Mouse (Mus musculus) hindbrain, embryonic 12.5 days (tissue): Measurements from ENCODE around the gene Ces1f. TPM values are rescaled to one million over a fixed set of nuclear protein-coding genes. Genes with fewer than 3 reads are reported as not detected.
"Not testable (repeated sequence)": the region's sequence is repeated elsewhere in the genome, so short reads cannot be mapped to it uniquely, and the experiment has no call there.

Experiments
- ATAC-seq: fragments of 200-750 bp; cut with Nextera tagmentation; 2 replicates; pipeline ENCODE4 v1.8.0; 2017; ENCODE audit warnings: moderate TSS enrichment; ENCODE audit not compliant: low FRiP score
- H3K27ac ChIP-seq: fragments of 300-500 bp; sonication (generic); 2 replicates; pipeline ENCODE4 v1.5.1; 2016; ENCODE audit warnings: mild to moderate bottlenecking
- H3K27me3 ChIP-seq: fragments of 300-500 bp; sonication (generic); 2 replicates; pipeline ENCODE4 v1.6.1; 2016; ENCODE audit warnings: mild to moderate bottlenecking
- H3K36me3 ChIP-seq: fragments of 300-500 bp; sonication (generic); 2 replicates; pipeline ENCODE4 v1.6.1; 2016; ENCODE audit warnings: mild to moderate bottlenecking
- H3K4me1 ChIP-seq: fragments of 300-500 bp; sonication (generic); 2 replicates; pipeline ENCODE4 v1.6.1; 2016
- H3K4me2 ChIP-seq: fragments of 300-500 bp; sonication (generic); replicated peaks from 2 replicates; pipeline ENCODE4 v1.6.1; 2016; ENCODE audit warnings: mild to moderate bottlenecking
- H3K4me3 ChIP-seq: fragments of 300-500 bp; sonication (generic); 2 replicates; pipeline ENCODE4 v1.5.1; 2016; ENCODE audit warnings: mild to moderate bottlenecking
- H3K9ac ChIP-seq: fragments of 300-500 bp; sonication (generic); 2 replicates; pipeline ENCODE4 v1.6.1; 2016; ENCODE audit warnings: mild to moderate bottlenecking, moderate library complexity
- H3K9me3 ChIP-seq: fragments of 300-500 bp; sonication (generic); replicated peaks from 2 replicates; pipeline ENCODE4 v1.6.1; 2016; ENCODE audit warnings: mild to moderate bottlenecking
- WGBS: fragments of 180-500 bp; shearing (Covaris S2); methylation state at CpG from one replicate; pipeline ENCODE4 v1.1.7; 2016; 5-methylcytosine and 5-hydroxymethylcytosine counted together
- polyA plus RNA-seq: library from polyadenylated mRNA; unstranded; fragments of >200 nt; fragmentation: Nextera tagmentation; extraction: Ambion mirVana; gene quantifications from 2 replicates; pipeline ENCODE4 v1.2.1, GENCODE M21; 2016

Gene Ces1f
- polyA plus RNA-seq, 1 experiment from 2014 or later = not detected

DNA sequence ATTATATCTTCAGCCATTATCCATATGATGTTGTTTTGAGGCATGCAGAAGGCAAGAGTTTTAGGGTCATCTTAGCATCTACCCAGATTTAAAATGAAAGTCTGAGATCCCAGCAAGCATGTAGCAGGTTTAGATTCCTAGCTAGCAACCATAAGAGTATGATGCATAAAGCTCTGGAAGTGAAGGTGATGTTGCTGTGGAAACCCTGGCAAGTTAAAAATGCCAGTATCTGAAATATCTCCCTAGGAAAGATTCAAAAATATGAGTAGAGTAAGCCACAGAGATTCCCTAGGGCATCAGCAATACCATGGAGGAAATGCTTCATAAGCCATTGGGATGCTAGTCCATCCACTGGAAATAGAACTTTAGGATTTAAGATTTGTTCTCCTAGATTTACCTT, 39.7 kb downstream of the Ces1f start:
- no peak overlapping the region for H3K27ac ChIP-seq
- no peak overlapping the region for H3K9ac ChIP-seq
- no peaks in the 10 kb centered on the region for H3K36me3 ChIP-seq
- H3K4me1 ChIP-seq = no peaks in the 10 kb centered on the region
- no peaks in the 10 kb centered on the region for H3K27me3 ChIP-seq
- ATAC-seq = no peak
- H3K9me3 ChIP-seq = no peaks in the 10 kb centered on the region
- H3K4me2 ChIP-seq = no peak overlapping the region
- H3K4me3 ChIP-seq = no peak overlapping the region

DNA sequence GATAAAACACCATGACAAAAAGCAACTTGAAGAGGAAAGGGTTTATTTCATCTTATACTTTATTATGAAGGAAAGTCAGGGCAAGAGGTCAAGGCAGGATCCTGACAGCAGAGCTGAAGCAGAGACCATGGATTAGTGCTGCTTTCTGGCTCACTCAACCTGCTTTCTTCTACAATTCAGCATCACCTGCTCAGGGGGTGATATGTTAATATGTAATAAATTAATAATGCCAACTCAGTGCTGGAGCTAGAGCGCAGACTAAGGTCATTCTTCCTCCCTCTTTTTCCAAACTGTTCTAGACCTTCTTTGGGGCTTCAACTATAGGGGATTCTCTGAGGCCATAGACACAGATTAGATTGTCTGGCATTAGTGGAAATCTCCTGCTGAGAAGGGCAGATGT, 43.9 kb downstream of the Ces1f start:
- no peak overlapping the region for H3K4me2 ChIP-seq
- H3K9me3 ChIP-seq = no peaks in the 10 kb centered on the region
- WGBS = 89% methylated on average over 1 of the region's 1 CpGs
- H3K9ac ChIP-seq = no peak overlapping the region
- no peaks in the 10 kb centered on the region for H3K4me1 ChIP-seq
- no peak overlapping the region for H3K27ac ChIP-seq
- no peaks in the 10 kb centered on the region for H3K36me3 ChIP-seq
- no peaks in the 10 kb centered on the region for H3K27me3 ChIP-seq
- no peak for ATAC-seq
- no peak overlapping the region for H3K4me3 ChIP-seq

DNA sequence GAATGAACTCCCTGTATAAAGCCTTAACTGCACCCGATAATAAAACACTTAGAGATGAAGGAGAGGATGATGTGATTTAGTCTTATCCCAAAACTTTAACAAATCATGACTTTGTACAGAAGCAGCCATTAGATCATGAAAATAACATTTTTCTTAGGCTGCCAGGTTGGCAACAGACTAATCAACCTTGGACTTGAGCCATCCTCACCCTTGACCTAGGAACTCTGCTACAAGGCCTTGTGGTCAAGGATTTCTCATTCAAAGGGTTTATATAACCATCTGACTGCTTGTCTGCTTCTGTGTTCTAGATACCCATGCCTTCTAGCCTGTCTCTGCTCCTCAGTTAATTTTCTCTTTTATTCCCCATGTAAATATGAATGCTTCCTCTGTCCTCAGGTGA, 44.8 kb downstream of the Ces1f start:
- no peak for ATAC-seq

DNA sequence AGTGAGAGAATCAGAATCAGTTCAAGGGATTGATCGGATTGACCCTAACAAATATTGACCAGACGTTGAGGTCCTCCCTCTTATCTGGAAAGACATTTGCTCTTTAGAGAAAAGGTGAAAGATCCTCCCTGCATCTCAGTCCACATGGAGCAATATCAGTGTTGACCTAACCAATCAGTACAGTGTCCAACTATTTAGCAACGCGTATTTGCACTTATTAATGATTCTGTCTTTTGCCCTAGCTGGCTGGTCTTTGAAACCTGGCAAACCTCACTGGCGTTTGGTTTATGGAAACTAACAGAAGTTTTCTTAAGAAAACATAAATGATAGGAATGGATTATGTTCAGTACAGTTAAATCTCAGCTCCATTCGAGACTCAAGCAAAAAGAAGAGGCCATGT, 45.5 kb downstream of the Ces1f start:
- no peak overlapping the region for H3K4me2 ChIP-seq
- no peak overlapping the region for H3K9ac ChIP-seq
- H3K27ac ChIP-seq = no peak overlapping the region
- H3K4me3 ChIP-seq = no peak overlapping the region
- no peaks in the 10 kb centered on the region for H3K9me3 ChIP-seq
- H3K4me1 ChIP-seq = no peaks in the 10 kb centered on the region
- WGBS = 93% methylated on average over 6 of the region's 6 CpGs
- H3K36me3 ChIP-seq = no peaks in the 10 kb centered on the region
- ATAC-seq = no peak
- no peaks in the 10 kb centered on the region for H3K27me3 ChIP-seq

More for the DNA sequence above, 44.8 kb downstream of the Ces1f start:
- H3K27me3 ChIP-seq = no peaks in the 10 kb centered on the region
- H3K9ac ChIP-seq = no peak overlapping the region
- H3K4me1 ChIP-seq = no peaks in the 10 kb centered on the region
- no peak overlapping the region for H3K4me3 ChIP-seq
- no peak overlapping the region for H3K4me2 ChIP-seq
- no peak overlapping the region for H3K27ac ChIP-seq
- 84% methylated on average over 1 of the region's 1 CpGs for WGBS
- no peaks in the 10 kb centered on the region for H3K36me3 ChIP-seq
- H3K9me3 ChIP-seq = no peaks in the 10 kb centered on the region

DNA sequence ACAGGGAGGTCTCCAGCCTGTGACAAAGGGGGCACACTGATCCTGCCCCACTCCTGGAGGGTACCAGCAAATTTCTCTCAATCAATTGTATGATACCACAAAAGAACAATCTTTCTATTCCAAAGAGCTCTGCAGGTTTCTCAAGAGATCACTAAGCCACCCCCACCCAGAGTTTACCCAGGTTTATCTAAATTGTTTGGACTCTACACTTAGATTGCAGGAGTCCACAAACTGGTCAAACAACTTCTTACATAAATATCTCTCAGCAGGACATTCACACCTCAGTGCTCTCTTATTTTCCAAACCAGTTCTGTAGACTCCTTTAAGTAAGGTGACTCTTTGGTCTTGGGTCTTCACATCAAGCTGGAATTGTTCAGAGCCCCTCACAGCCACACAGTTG, 50.1 kb downstream of the Ces1f start, which contains the start of gene Ces1e:
Gene Ces1e (minus strand): TSS at position 174 of the 400 bp plus-strand sequence.
- no peak within 1 kb of the TSS for H3K27ac ChIP-seq
- no peak within 1 kb of the TSS for H3K4me3 ChIP-seq
- no peak within 1 kb of the TSS for H3K9ac ChIP-seq
- H3K27me3 ChIP-seq = no peaks in the 10 kb centered on the region
- H3K4me1 ChIP-seq = no peaks in the 10 kb centered on the region
- no peak within 1 kb of the TSS for H3K4me2 ChIP-seq
- H3K36me3 ChIP-seq = no peaks in the 10 kb centered on the region
- no peak for ATAC-seq
- H3K9me3 ChIP-seq = no peaks in the 10 kb centered on the region

DNA sequence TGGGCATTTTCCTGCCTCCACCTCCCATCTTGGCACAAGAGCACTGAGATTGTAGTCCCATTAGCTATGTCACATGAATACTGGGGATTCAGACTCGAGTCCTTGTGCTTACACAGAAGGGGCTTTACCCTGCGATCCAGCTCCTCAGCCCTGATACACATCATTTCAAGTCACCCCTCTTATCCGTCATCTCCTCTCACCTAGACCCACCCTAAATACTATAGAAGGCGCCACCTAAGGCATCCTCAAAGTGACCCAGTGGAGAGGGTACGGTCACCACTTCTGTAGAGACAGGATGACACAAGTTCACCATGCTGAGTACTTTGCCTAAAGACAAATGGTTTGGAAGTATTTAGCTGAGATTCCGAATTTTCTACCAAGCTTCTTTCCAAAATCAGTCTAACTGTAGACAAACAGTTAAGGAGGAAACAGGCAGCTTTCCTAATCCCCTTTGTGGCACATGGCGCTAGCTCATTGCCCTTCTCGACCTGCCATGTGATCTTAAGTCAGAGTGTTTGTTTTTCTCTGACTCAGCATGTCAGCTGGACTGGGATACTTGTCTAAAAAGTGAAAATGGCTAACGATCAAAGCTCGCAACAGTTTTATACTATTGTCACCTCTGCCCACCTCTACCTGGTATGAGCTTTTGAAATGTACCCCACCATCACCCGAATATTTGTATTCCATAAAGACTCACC, 50.7 kb downstream of the Ces1f start:
- H3K36me3 ChIP-seq = no peaks in the 10 kb centered on the region
- no peak overlapping the region for H3K9ac ChIP-seq
- WGBS = 74% methylated on average over 11 of the region's 11 CpGs
- no peaks in the 10 kb centered on the region for H3K27me3 ChIP-seq
- H3K4me1 ChIP-seq = no peaks in the 10 kb centered on the region
- H3K4me3 ChIP-seq = no peak overlapping the region
- ATAC-seq = no peak
- no peak overlapping the region for H3K4me2 ChIP-seq
- H3K9me3 ChIP-seq = no peaks in the 10 kb centered on the region
- H3K27ac ChIP-seq = no peak overlapping the region

DNA sequence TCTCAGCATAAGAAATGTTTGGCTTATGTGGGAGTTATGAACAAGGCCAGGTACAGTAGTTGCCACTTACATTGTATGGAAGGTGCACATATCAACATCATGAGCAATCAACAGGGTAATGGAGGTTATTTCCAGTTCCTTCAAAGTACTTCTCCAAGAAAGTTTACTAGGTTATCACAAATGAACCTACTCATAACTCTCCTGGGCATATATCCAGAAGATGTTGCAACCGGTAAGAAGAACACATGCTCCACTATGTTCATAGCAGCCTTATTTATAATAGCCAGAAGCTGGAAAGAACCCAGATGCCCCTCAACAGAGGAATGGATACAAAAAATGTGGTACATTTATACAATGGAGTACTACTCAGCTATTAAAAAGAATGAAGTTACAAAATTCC, 53.1 kb downstream of the Ces1f start:
- not testable (repeated sequence) for H3K9ac ChIP-seq, H3K27ac ChIP-seq, H3K4me2 ChIP-seq, H3K4me1 ChIP-seq, H3K27me3 ChIP-seq, H3K9me3 ChIP-seq, H3K36me3 ChIP-seq, H3K4me3 ChIP-seq, ATAC-seq
- WGBS = 91% methylated on average over 1 of the region's 1 CpGs

DNA sequence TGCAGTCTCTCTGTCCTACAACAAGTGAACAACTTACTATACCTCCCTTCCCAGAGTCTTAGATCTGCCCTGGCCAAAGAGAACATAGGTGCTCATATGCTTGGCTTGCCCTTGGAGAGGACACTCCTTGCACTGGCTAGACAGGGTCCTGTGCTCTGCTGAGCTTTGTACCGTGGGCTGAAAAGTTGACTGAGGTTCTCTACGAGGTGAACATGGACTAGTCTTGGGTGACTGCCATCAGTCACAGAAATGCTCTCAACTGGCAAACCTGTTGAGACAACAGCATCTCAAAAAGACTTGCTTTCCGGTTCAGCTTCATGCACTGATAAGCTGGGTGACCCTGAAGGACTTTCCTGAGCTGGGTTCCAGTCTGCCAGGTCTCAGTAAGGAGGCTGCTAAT, 57.7 kb downstream of the Ces1f start:
- Histone ChIP-seq H3K4me1 (no peaks in the 10 kb centered on the region), H3K27me3 (no peaks in the 10 kb centered on the region), H3K4me3 (no peak overlapping the region), H3K9ac (no peak overlapping the region), H3K27ac (no peak overlapping the region), H3K4me2 (no peak overlapping the region), H3K9me3 (no peaks in the 10 kb centered on the region), H3K36me3 (no peaks in the 10 kb centered on the region)
- WGBS = 78% methylated on average over 3 of the region's 3 CpGs
- no peak for ATAC-seq

DNA sequence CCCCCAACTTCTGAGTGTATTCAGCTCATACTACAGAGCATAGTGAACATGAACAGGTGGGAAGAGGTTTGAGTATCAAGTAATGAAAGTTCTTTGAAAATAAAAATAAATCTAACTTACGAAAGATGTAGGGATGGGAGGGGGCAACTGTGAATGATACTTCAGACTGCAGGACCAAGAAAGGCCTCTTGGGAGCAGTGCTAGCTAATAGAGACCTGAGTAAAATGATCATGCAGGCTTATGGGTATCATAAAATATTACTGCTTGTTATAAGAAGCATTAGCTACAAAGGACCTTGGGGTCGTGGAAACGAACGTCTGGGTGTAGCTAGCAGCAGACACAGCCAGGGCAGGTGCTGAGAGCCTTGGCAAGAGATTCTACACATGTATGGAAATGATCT, 61.7 kb downstream of the Ces1f start:
- no peak for ATAC-seq
- WGBS = 84% methylated on average over 4 of the region's 4 CpGs
- Histone ChIP-seq H3K27ac (no peak overlapping the region), H3K36me3 (no peaks in the 10 kb centered on the region), H3K4me3 (no peak overlapping the region), H3K27me3 (no peaks in the 10 kb centered on the region), H3K4me2 (no peak overlapping the region), H3K4me1 (no peaks in the 10 kb centered on the region), H3K9me3 (no peaks in the 10 kb centered on the region), H3K9ac (no peak overlapping the region)

DNA sequence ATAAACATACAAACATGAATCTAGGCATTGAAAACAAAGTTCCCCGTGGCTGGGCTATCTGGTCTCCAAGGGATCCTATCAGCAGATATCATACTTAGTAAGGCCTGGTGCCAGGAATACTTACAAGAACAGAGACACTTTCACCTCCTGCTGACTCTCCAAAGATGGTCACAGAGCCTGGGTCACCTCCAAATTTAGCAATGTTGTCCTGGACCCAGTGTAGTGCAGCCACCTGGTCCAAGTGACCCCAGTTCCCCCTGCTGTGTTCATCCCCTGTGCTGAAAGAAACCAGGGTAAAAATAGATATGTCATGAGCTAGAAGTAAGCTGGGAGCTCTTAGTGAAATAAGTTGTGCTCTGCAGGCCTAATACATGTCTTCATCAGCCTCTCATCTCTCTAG, 62.2 kb downstream of the Ces1f start:
- Histone ChIP-seq H3K9ac (no peak overlapping the region), H3K4me2 (no peak overlapping the region), H3K27me3 (no peaks in the 10 kb centered on the region), H3K9me3 (no peaks in the 10 kb centered on the region), H3K36me3 (no peaks in the 10 kb centered on the region), H3K27ac (no peak overlapping the region), H3K4me3 (no peak overlapping the region), H3K4me1 (no peaks in the 10 kb centered on the region)
- WGBS = 83% methylated on average over 1 of the region's 1 CpGs
- no peak for ATAC-seq

DNA sequence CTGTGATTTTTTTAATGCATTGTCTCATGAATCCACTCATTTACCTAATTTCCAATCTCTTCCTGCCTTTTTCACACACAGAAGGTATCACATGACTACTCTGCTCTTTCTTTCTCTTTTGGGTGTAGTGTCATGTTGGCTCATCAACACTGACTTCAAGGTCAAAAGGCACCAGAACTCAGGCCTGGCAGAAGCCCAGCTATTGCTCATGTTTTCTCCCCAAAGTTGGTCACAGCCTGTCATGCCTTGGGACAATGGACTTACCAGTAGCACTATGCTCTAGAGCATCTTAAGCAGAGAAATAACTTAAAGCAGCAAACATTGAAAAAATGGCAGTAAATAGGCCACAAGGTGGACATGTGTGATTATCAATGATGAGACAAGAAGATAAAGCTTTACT, 68.5 kb downstream of the Ces1f start:
- H3K27ac ChIP-seq = no peak overlapping the region
- no peaks in the 10 kb centered on the region for H3K4me1 ChIP-seq
- H3K36me3 ChIP-seq = no peaks in the 10 kb centered on the region
- no peaks in the 10 kb centered on the region for H3K9me3 ChIP-seq
- no peaks in the 10 kb centered on the region for H3K27me3 ChIP-seq
- no peak overlapping the region for H3K4me3 ChIP-seq
- H3K4me2 ChIP-seq = no peak overlapping the region
- H3K9ac ChIP-seq = no peak overlapping the region
- no peak for ATAC-seq
